In genomic region chr1:40163329-40163917, GRCm38 (mm10) we compare ENCODE assay signal across 24 mouse cellular contexts.
"Had no signal": no experiment of that assay in that cellular context is flagged by ENCODE, and none has a peak within 500 bp of the region (broad histone marks: within the 10 kb centered on the region; RNA-seq: fewer than 3 reads in every experiment).

No protein-coding gene starts in this region.

- ATAC-seq: inflammation-experienced regulatory T-cells, adult 6 months; midbrain, embryonic 15.5 days had no signal

- H3K4me2 ChIP-seq: kidney, embryonic 15.5 days; limb, embryonic 12.5 days; limb, embryonic 15.5 days; lung, embryonic 15.5 days; midbrain, embryonic 11.5 days; midbrain, embryonic 15.5 days; neural tube, embryonic 12.5 days; neural tube, embryonic 15.5 days; stomach, embryonic 15.5 days had no signal

- H3K27me3 ChIP-seq: kidney, embryonic 15.5 days; limb, embryonic 12.5 days; limb, embryonic 15.5 days; lung, embryonic 15.5 days; midbrain, embryonic 15.5 days; neural tube, embryonic 12.5 days; neural tube, embryonic 15.5 days; stomach, embryonic 15.5 days had no signal

- H3K36me3 ChIP-seq: kidney, embryonic 15.5 days; limb, embryonic 12.5 days; limb, embryonic 15.5 days; lung, embryonic 15.5 days; midbrain, embryonic 15.5 days; neural tube, embryonic 12.5 days; neural tube, embryonic 15.5 days; stomach, embryonic 15.5 days had no signal

- H3K4me1 ChIP-seq: kidney, embryonic 15.5 days; limb, embryonic 12.5 days; limb, embryonic 15.5 days; midbrain, embryonic 15.5 days; neural tube, embryonic 12.5 days; neural tube, embryonic 15.5 days; stomach, embryonic 15.5 days had no signal

- H3K4me3 ChIP-seq: kidney, embryonic 15.5 days; left cerebral cortex, adult 2 months; limb, embryonic 12.5 days; limb, embryonic 15.5 days; lung, embryonic 15.5 days; midbrain, embryonic 15.5 days; neural tube, embryonic 12.5 days; neural tube, embryonic 15.5 days; stomach, embryonic 15.5 days had no signal

- H3K27ac ChIP-seq: kidney, embryonic 15.5 days; left cerebral cortex, adult 2 months; limb, embryonic 12.5 days; limb, embryonic 15.5 days; lung, embryonic 15.5 days; midbrain, embryonic 15.5 days; neural tube, embryonic 12.5 days; neural tube, embryonic 15.5 days; stomach, embryonic 15.5 days had no signal

- DNase-seq: kidney, adult 11 months; kidney, adult 8-10 months; kidney, postnatal 10 days; kidney, postnatal 36 days; layer of hippocampus, postnatal 36 days; lung, adult 18-20 months; lung, postnatal 10 days; lung, postnatal 36 days; right cerebral cortex, adult 18-20 months; right cerebral cortex, postnatal 14 days; right cerebral cortex, postnatal 4 days; thymus, adult 18-20 months; thymus, postnatal 36 days had no signal

- H3K9me3 ChIP-seq: limb, embryonic 12.5 days; limb, embryonic 15.5 days; lung, embryonic 15.5 days; midbrain, embryonic 15.5 days; neural tube, embryonic 12.5 days; neural tube, embryonic 15.5 days; stomach, embryonic 15.5 days had no signal

- H3K9ac ChIP-seq: kidney, embryonic 15.5 days; limb, embryonic 12.5 days; limb, embryonic 15.5 days; lung, embryonic 15.5 days; midbrain, embryonic 15.5 days; neural tube, embryonic 12.5 days; neural tube, embryonic 15.5 days; stomach, embryonic 15.5 days had no signal
